Mouse (Mus musculus) midbrain, embryonic 15.5 days (tissue): Measurements from ENCODE around the gene Clec11a. TPM values are rescaled to one million over a fixed set of nuclear protein-coding genes. Genes with fewer than 3 reads are reported as not detected.

Experiments used
- ATAC-seq: fragments of 200-750 bp; cut with Nextera tagmentation; replicated peaks from 2 replicates; pipeline ENCODE4 v1.8.0; 2017; ENCODE audit warnings: moderate TSS enrichment
- H3K27ac ChIP-seq: fragments of 300-500 bp; sonication (generic); 2 replicates; pipeline ENCODE4 v1.5.1; 2015; ENCODE audit warnings: mild to moderate bottlenecking, inconsistent platforms
- H3K27me3 ChIP-seq: fragments of 300-500 bp; sonication (generic); replicated peaks from 2 replicates; pipeline ENCODE4 v1.6.1; 2015; ENCODE audit warnings: inconsistent platforms
- H3K36me3 ChIP-seq: fragments of 300-500 bp; sonication (generic); replicated peaks from 2 replicates; pipeline ENCODE4 v1.6.1; 2015; ENCODE audit warnings: inconsistent platforms
- H3K4me1 ChIP-seq: fragments of 300-500 bp; sonication (generic); 2 replicates; pipeline ENCODE4 v1.6.1; 2015; ENCODE audit warnings: inconsistent platforms
- H3K4me2 ChIP-seq: fragments of 300-500 bp; sonication (generic); 2 replicates; pipeline ENCODE4 v1.6.1; 2015; ENCODE audit warnings: inconsistent platforms, mild to moderate bottlenecking, moderate library complexity
- H3K4me3 ChIP-seq: fragments of 300-500 bp; sonication (generic); 2 replicates; pipeline ENCODE4 v1.5.1; 2015; ENCODE audit warnings: mild to moderate bottlenecking, inconsistent platforms
- H3K9ac ChIP-seq: fragments of 300-500 bp; sonication (generic); 2 replicates; pipeline ENCODE4 v1.6.1; 2015; ENCODE audit warnings: mild to moderate bottlenecking, inconsistent platforms
- H3K9me3 ChIP-seq: fragments of 300-500 bp; sonication (generic); 2 replicates; pipeline ENCODE4 v1.6.1; 2016; ENCODE audit warnings: inconsistent platforms
- WGBS: fragments of 180-500 bp; shearing (Covaris S2); methylation state at CpG from one replicate; pipeline ENCODE4 v1.1.7; 2015; ENCODE audit warnings: mixed read lengths; 5-methylcytosine and 5-hydroxymethylcytosine counted together
- polyA plus RNA-seq: library from polyadenylated mRNA; unstranded; fragments of >200 nt; fragmentation: Nextera tagmentation; extraction: Ambion mirVana; gene quantifications from 2 replicates; pipeline ENCODE4 v1.2.1, GENCODE M21; 2015

Clec11a gene
- polyA plus RNA-seq, 1 experiment from 2014 or later: 3.6 TPM

DNA sequence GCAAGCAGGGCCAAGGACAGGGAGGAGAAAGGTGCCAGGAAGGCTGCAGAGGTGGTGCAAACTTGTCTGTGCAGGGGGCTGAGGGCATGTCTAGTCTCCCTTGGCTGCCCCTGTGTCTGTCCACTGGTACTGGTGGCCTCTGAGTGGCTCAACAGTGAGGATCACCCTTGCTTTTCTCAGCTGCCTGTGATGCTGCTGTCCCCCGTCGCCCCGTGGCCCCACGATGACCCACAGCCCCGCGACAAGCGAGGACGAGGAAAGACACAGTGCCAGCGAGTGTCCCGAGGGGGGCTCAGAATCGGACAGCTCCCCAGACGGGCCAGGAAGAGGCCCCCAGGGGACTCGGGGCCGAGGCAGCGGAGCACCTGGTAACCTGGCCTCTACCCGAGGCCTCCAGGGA is 5.8 kb upstream of the Clec11a start:
- H3K27me3 ChIP-seq: no peaks in the 10 kb centered on the region
- no peak for ATAC-seq
- no peak overlapping the region for H3K4me3 ChIP-seq
- H3K4me2 ChIP-seq: peak overlapping the region; percentile 92; the same call in 1 of the 2 replicates
- H3K36me3 ChIP-seq: peaks cover 33% of the 10 kb centered on the region; the same call in 1 of the 2 replicates
- no peak overlapping the region for H3K27ac ChIP-seq
- H3K4me1 ChIP-seq: peaks cover 20% of the 10 kb centered on the region
- WGBS: 71% methylated on average over 16 of the region's 16 CpGs
- no peaks in the 10 kb centered on the region for H3K9me3 ChIP-seq
- no peak overlapping the region for H3K9ac ChIP-seq

DNA sequence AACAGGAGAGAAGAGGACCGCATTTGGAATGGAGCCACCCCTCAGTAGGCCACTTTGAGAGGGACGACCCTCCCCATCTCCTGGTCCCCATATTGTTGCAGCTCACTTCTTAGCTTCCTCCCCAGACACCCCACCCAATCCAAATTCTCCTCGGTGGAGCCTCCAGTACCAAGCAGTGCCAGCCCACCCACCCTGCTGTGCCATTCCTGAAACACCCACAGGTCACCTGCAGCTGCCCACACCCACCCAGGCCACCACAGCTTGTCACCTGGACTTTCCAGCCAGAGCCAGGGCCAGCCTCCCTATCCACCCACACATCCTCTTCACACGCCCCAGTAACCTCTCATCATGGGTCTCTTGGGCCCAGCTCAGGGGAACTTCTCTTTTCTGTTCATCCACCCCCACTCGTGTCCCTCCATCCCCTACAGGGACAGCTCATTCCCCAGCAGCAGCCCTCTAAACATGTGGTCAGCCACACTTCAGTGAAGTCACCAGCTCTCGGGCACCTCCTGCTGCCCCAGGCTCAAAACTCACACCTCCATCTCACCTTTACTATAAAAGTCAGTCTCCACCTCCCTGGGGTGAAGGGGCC is 5.1 kb upstream of the Clec11a start:
- Histone ChIP-seq H3K4me2 (peak overlapping the region; percentile 92), H3K36me3 (peaks cover 28% of the 10 kb centered on the region; the same call in 1 of the 2 replicates), H3K9me3 (no peaks in the 10 kb centered on the region), H3K4me1 (peaks cover 20% of the 10 kb centered on the region), H3K9ac (peak overlapping the region; percentile 82), H3K4me3 (peak overlapping the region; percentile 72), H3K27me3 (no peaks in the 10 kb centered on the region), H3K27ac (peak overlapping the region; percentile 79; the same call in 1 of the 2 replicates)
- 14% methylated on average over 6 of the region's 6 CpGs for WGBS
- peak; percentile 2 for ATAC-seq

DNA sequence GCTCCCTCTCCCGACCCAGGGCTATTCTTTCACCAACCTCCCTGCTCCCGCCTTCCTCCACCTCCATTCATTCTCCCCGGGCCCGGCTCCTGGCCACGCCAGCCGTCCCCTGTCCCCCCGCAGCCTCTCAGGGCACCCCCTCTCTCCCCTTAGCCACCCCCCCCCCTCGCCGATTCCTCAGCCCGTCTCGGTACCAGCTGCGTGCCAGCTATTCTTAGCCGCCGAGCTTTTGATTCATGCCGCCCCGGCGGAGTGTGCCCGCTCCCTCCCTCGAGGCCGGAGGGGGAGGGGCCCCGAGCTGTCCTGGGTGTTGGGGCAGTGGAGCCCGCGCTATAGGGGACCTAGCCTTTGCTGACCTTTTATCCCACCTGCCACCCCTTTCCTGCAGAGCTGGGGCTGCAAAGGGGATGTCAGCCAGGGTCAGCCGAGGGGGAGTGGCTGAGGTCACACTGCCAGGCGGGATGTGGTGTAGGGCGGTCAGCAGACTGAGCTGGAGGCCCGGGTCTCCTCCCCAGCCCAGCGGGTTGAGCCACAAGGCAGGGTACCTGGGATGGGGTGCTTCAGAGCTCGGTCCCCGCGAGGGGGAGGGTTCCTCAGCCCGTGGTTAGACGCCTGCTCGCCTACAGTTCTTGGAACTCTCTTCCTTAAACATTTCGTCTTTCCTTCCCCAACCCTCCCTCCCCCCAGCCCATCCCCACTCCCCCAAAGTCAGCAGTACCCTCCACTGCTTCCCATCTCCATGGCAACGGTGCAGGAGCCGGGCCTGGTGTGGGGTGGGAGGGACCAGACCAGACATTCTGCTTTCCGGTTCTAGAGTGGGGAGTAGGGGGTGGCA is 4.4 kb upstream of the Clec11a start:
- peaks cover 22% of the 10 kb centered on the region; the same call in 1 of the 2 replicates for H3K36me3 ChIP-seq
- under 1% methylated on average over 38 of the region's 38 CpGs for whole genome bisulfite sequencing
- peak overlapping the region; percentile 79 for H3K27ac ChIP-seq
- H3K4me2 ChIP-seq: peak overlapping the region; percentile 92
- H3K4me1 ChIP-seq: peaks cover 20% of the 10 kb centered on the region
- peak overlapping the region; percentile 82 for H3K9ac ChIP-seq
- no peaks in the 10 kb centered on the region for H3K27me3 ChIP-seq
- peak overlapping the region; percentile 72 for H3K4me3 ChIP-seq
- no peaks in the 10 kb centered on the region for H3K9me3 ChIP-seq
- ATAC-seq: peak; percentile 38

DNA sequence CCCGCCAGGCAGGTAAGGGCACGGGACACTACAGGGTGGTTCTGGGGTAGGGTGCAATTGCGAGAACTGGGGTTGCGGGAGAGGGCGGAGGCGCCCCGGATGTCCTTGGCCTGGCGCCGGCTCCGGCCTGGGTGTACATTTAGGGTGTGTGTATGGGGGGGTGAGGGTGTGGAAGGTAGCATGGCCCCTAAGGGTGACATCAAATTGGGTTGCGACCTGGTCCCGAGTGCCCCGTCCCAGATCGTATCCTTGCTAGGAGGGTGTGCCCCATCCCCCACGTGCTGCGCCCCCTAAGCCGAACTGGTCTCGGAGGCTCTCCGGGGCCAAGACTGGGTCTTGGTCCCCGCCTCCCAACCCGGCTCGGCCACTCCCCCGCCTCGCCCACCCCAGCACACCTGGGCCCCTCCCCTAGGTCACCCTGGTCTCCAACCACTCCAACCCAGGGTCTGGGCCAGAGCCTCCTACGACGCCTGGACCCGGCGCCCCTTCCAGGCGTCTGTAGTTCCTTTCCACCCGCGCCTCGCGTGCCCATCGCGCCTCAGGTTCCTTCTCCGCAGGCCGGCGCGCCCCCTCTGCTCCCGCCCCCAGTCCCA is 3.7 kb upstream of the Clec11a start:
- peak overlapping the region; percentile 72 for H3K4me3 ChIP-seq
- peaks cover 20% of the 10 kb centered on the region for H3K4me1 ChIP-seq
- H3K27ac ChIP-seq: peak overlapping the region; percentile 79
- no peaks in the 10 kb centered on the region for H3K9me3 ChIP-seq
- ATAC-seq: peak; percentile 31
- peak overlapping the region; percentile 82 for H3K9ac ChIP-seq
- H3K27me3 ChIP-seq: no peaks in the 10 kb centered on the region
- H3K4me2 ChIP-seq: peak overlapping the region; percentile 92
- H3K36me3 ChIP-seq: peaks cover 15% of the 10 kb centered on the region; the same call in 1 of the 2 replicates
- WGBS: under 1% methylated on average over 32 of the region's 40 CpGs

DNA sequence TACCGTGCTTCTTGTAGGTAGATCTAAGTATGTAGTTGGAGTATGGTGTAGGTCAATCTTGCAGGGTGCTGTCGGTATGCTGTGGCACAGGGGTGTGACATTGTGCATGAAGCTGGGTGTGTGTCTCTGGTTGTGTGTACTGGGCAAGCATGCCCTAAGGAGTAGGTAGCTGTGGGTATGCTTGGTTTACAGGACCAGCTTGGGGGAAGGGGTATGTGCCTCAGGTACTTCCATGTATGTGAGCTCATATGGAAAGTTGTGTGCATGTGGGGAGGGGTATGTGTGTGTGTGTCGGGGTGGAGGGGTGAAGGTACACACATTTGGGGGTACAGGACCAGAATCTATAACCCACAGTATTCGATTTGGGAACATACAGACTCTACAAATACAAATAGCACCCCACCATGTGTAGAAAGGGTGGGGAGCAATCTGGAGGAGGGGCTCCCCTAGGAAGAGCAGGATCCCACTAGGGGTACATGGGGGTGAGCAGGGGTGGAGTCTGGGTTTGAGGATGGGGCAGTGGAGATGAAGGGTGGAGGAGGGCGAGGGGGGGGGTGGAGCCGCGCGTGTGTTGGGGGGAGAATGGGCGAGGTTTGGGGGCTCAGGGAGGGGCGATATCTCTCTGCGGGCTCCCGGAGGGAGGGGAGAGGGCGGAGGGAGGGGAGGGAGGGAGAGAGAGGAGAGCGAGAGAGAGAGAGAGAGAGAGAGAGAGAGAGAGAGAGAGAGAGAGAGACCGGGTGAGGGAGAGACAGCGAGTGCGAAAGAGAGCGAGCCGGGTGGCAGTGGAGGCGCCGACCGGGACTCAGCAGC is 3.0 kb upstream of the Clec11a start, which contains the start of gene Shank1:
Gene Shank1 (plus strand): TSS at position 779 of the 810 bp plus-strand sequence.
- H3K36me3 ChIP-seq: peaks cover 15% of the 10 kb centered on the region; the same call in 1 of the 2 replicates
- peaks cover 20% of the 10 kb centered on the region for H3K4me1 ChIP-seq
- WGBS: 36% methylated on average over 6 of the region's 22 CpGs
- H3K9ac ChIP-seq: peak within 1 kb of the TSS; percentile 82
- H3K4me2 ChIP-seq: peak within 1 kb of the TSS; percentile 92
- peak within 1 kb of the TSS; percentile 72 for H3K4me3 ChIP-seq
- H3K9me3 ChIP-seq: no peaks in the 10 kb centered on the region
- H3K27me3 ChIP-seq: no peaks in the 10 kb centered on the region
- peak within 1 kb of the TSS; percentile 79 for H3K27ac ChIP-seq
- ATAC-seq: no peak

DNA sequence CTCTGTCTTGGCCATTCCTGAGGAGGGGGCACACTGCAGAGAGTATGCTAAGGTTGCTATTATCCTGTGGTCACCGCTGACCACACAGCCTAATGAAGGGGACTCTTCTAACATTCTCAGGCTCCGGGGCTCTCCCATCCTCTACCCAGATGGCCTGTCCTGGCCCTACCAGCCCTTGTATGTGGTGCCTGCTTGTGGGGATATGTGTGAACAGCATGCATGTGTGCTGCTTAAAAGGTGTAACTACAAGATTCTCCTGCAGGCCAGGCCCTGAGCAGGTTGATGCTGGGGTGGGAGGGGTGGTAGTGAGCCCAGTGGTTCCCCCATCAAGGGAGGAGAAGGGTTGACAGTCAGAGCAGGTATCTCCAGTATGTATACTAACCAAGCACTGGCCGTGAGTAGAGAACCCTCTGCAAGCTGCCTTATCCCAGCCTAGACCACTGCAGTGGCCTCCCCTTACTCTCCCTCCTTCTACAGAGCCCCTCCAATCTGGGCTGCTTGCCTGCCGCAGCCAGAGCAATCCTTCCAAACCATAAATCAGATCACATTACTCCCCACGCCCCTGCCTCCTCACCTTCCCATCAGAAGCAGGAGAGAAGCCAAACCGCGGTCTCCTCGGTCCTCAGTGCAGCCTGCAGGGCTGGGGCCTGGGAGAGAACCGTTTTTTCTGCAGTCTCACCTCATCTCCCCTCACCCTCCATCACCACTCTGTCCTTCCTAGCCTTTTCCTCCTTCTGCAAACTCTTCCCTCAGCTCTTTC is 739 bp upstream of the Clec11a start:
- Histone ChIP-seq H3K4me2 (no peak overlapping the region), H3K9me3 (no peaks in the 10 kb centered on the region), H3K4me1 (peaks cover 31% of the 10 kb centered on the region), H3K9ac (no peak overlapping the region), H3K36me3 (no peaks in the 10 kb centered on the region), H3K4me3 (no peak overlapping the region), H3K27ac (no peak overlapping the region), H3K27me3 (no peaks in the 10 kb centered on the region)
- 50% methylated on average over 9 of the region's 9 CpGs for WGBS
- no peak for ATAC-seq

DNA sequence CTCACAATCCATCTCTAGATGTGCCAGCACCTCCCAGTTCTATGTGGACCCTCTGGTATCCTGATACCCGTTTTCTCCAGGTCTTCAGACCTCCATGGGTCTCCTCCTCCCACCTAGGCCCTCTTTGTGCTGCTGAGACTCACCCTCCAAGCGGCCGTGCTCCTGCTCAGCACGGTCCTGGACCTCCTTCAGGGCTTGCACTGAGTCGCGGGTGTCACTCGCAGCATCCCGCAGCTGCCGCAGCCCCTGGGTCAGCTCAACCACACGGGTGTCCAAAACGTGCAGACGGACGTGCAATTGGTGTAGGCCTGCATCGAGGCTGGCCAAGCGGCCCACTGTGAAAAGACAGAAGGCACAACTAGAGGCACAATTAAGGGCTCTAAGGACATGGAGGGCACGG is 1.0 kb downstream of the Clec11a start:
- Histone ChIP-seq H3K9me3 (no peaks in the 10 kb centered on the region), H3K4me1 (peaks cover 16% of the 10 kb centered on the region), H3K27me3 (no peaks in the 10 kb centered on the region), H3K4me2 (peak overlapping the region; percentile 78), H3K27ac (peak overlapping the region; percentile 96), H3K36me3 (no peaks in the 10 kb centered on the region), H3K4me3 (peak overlapping the region; percentile 84), H3K9ac (no peak overlapping the region)
- WGBS: 9% methylated on average over 16 of the region's 16 CpGs
- no peak for ATAC-seq

DNA sequence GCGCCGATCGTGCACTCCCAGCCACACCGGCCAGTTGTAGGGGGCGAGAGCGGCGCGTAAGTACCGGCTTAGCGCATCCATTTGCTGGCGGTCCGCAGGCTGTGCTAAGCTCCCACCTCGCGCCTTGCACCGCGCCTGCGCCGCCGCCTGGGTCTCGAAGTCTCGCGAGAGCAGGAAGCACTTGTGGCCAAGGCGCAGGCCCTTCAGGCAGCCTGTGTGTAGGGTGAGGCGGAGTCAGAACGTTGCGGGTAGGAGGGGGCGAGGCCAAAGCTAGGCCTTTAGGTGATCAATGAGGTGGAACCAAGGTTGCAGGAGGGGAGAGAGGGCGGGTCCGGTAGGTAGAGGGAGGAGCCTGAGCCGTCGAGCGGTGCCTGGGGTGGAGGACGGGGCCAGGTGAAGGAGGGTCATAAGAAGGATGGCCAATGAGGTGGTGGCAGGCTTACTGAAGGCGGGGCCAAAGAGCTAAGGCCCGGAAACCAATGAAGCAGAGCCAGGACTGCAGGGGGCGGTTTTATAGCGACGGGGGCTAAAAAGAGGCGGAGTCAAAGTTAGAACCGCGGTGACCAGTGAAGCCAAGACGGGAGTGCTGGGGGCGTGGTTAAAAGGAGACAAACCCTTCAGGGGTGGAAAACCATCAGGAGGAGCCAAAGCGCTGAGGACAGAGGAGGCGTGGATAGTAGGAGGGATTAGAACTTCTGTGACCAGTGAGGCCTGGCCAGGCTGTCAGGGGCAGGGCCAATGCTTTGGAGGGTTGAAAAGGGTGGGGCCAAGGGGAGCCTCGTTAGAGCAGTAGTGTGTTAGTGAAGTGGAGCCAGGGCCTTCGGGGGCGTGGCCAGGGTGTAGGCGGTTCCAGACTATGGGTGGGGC is 1.7 kb downstream of the Clec11a start:
- Histone ChIP-seq H3K9me3 (no peaks in the 10 kb centered on the region), H3K27me3 (no peaks in the 10 kb centered on the region), H3K4me3 (peak overlapping the region; percentile 84), H3K9ac (peak overlapping the region; percentile 96), H3K4me1 (peaks cover 16% of the 10 kb centered on the region), H3K4me2 (peak overlapping the region; percentile 78), H3K36me3 (no peaks in the 10 kb centered on the region), H3K27ac (peak overlapping the region; percentile 96)
- WGBS: under 1% methylated on average over 49 of the region's 49 CpGs
- peak; percentile 95 for ATAC-seq

DNA sequence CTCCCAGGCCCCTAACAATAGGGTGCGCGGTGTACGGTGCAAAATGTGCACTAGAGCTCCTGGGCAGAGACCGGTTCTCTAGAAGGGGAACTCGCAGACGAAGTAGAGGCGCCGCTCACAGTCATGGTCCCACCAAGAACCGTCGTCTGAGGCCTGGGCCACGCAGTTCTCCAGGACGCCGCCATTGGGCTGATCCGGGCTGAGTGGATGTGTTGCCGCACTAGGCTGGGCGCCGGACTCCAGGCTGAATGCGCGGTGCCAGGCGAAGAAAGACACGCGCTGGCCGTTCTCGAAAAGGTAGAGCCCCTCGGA is 2.3 kb downstream of the Clec11a start:
- peak overlapping the region; percentile 96 for H3K9ac ChIP-seq
- H3K4me2 ChIP-seq: peak overlapping the region; percentile 78
- H3K4me1 ChIP-seq: peaks cover 12% of the 10 kb centered on the region
- no peak for ATAC-seq
- no peaks in the 10 kb centered on the region for H3K27me3 ChIP-seq
- H3K9me3 ChIP-seq: no peaks in the 10 kb centered on the region
- H3K27ac ChIP-seq: peak overlapping the region; percentile 96
- no peaks in the 10 kb centered on the region for H3K36me3 ChIP-seq
- under 1% methylated on average over 25 of the region's 25 CpGs for WGBS
- H3K4me3 ChIP-seq: peak overlapping the region; percentile 84

DNA sequence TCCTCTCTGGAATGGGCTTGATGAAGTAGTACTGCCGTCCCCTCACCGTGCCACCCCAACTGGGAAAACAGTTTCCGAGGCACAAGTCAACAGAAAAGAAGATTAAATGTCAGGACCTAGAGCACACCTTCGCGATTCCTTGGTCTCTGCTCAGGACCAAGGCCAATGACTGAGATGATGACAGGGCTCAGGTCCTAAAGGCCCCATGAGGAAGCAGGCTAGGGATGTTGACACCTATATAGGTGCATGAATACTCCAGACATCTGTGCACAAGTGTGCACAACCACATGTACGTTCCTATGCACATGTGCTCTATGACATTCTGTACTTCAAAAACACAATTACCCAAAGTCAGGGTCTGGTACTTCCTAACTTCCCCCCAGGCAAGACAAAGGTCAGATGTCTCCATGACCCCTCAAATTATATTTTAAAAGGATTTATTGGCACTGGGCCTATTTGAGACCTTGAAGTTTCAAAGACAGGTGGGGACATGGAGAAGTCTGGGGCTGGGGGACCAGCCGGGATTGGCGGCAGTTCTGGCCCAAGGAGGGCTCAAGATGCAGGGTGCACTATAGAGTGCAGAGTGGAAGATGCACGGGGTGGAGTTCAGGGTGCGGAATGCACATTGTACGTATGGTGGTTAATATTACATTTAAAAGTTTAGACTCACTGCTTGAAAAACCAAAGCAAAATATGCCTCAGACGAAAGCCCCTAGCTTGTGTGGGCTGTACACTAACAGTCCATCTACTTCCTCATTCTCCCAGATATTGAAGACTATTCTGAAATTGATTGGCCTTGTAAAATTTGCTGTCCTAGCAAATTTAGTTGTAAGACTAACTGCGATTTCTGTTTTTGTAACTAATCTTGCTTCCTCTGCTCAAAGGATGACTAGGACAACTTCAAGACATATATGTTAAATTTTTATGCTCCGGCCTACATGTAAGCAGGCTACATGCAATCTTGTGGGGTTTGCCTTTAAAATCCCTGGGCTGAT is 3.1 kb downstream of the Clec11a start:
- Histone ChIP-seq H3K9ac (peak overlapping the region; percentile 96), H3K4me3 (peak overlapping the region; percentile 84), H3K27me3 (no peaks in the 10 kb centered on the region), H3K36me3 (no peaks in the 10 kb centered on the region), H3K4me2 (peak overlapping the region; percentile 78), H3K4me1 (peaks cover 12% of the 10 kb centered on the region), H3K9me3 (no peaks in the 10 kb centered on the region), H3K27ac (peak overlapping the region; percentile 96)
- no peak for ATAC-seq
- WGBS: 85% methylated on average over 14 of the region's 14 CpGs
